Mouse (Mus musculus): ENCODE measurements around the gene Tln1.
"Not testable (repeated sequence)": the region's sequence is repeated elsewhere in the genome, so short reads cannot be mapped to it uniquely, and the experiment has no call there.

The Tln1 gene

GRCm38 (mm10) chr4:43578376-43579204, 16.1 kb upstream of the Tln1 start, which contains the start of the genes Rgp1 and Gba2:
Gene Rgp1 (plus strand): TSS chr4:43578715.
Gene Gba2 (minus strand): TSS chr4:43578873.
- peak; percentile 64 for DNase-seq (ENCODE audit: low spot score)

- DNase-seq (ENCODE audit: low spot score), result no peak
These were observed 14.9 kb upstream of the Tln1 start for GRCm38 (mm10) chr4:43577237-43577881.

GRCm38 (mm10) chr4:43575356-43575755, 12.9 kb upstream of the Tln1 start:
- DNase-seq (ENCODE audit: low spot score), result no peak

GRCm38 (mm10) chr4:43573561-43573960, 11.1 kb upstream of the Tln1 start:
- DNase-seq (ENCODE audit: low spot score), result no peak

DNA sequence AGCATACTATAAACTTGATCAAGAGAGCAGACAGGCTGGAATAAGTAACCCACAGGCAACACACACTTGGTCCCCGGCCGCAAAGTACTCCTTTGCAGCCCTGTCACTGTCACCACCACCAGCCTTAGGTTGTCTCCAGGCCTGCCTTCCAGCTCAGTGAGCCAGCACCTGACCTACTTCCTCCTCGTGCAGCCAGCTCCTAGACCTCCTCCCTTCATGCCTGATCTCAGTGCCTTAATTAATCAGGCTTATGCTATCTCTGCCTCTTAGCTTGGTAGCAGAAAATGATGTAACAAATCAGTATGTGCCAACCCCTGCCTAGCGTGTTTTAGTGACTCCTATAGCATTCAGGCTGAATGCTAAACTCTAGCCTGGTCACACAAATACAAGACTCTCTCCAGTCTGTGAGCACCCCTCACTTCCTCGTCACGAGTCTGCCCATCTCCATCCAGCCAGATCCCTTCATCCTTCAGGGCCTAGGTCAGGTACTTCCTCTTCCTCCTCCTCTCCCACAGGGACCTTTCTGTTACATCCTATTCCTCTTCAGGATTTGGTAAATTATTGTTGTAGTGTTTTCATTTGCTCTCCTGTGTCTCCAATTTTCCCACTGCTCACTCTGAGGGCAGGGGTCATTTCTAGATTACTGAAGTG, 9.0 kb upstream of the Tln1 start:
- no peak for DNase-seq (ENCODE audit: low spot score)

GRCm38 (mm10) chr4:43567140-43567539, 4.6 kb upstream of the Tln1 start:
- no peak for DNase-seq (ENCODE audit: low spot score)

GRCm38 (mm10) chr4:43564231-43564630, 1.7 kb upstream of the Tln1 start:
- DNase-seq (ENCODE audit: low spot score), result no peak

- DNase-seq (ENCODE audit: low spot score), result no peak
These were observed 1.0 kb upstream of the Tln1 start for GRCm38 (mm10) chr4:43563601-43563875.

- DNase-seq (ENCODE audit: low spot score), result no peak
These were observed 494 bp upstream of the Tln1 start for GRCm38 (mm10) chr4:43562769-43563600.

GRCm38 (mm10) chr4:43561436-43561996, 975 bp downstream of the Tln1 start:
- peak; percentile 29 for DNase-seq (ENCODE audit: low spot score)

- no peak for DNase-seq (ENCODE audit: low spot score)
These were observed 1.5 kb downstream of the Tln1 start for GRCm38 (mm10) chr4:43560976-43561375.

- no peak for DNase-seq (ENCODE audit: low spot score)
These were observed 2.3 kb downstream of the Tln1 start for GRCm38 (mm10) chr4:43560243-43560611.

DNA sequence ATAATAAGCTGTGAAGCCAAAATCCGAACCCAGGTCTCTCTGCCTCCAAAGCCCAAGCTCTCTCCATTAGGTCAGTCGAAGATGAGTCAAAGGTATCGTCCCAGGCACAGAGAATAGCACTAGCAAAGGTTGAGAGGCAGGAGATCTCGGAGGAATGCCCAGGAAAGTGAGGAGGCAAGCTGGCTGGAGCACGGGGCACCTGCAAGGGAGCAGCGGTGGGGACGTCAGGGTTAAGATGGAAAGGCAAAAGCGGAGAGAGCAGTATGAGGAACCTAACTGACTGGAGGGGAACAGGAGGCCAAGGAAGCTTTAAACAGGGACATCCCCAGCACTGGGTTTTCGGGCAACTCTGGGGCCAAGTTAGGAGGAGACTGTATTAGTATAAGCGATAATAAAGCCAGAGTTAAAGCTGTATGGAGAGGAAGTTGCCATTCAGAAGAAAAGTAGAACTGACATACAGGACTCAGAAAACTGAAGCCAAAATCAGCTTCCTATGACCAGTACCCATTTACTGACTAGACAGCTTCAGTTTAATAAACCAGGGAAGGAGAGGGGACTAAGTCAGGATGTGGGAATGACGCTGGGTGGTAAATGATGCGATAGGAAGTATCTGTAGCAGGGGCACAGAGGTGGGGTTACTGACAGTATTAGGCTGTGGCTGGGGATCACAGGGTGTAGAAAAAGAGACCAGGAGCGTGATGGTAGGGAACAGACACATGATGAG, 2.8 kb downstream of the Tln1 start:
- no peak for DNase-seq (ENCODE audit: low spot score)

DNA sequence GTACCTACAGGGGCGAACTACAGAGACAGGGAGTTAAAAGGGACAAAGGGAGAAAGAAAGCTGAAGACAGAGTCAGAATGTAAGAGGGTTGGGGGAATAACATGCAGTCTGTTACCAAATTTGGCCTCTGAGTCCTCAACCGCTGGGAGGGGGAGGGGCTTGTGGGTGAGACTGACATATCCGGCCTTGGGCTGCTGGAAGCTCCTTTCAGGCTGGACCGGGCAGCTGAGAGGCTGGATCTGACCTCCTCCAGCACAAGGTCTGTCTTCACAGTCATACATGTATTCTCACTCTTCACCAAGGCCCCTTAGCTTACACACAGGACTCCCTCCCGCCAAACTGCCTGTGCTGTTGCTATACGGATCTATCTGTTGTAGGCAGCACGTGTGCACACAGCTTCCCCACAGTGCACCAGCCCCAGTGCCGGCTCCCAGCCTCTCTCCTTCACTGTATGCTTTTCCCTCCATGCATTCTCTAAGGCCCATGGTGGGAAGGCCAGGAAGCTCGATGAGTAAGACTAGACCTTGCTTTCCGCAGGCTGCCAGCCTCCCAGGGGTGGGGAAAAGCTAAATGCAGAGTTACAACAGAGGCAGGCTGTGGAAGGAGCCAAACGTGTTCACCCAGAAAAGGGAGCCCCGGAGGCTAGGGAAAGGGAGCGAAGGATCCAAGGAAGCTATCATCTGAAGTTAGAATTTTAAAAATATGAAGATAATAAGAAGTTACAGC, 3.7 kb downstream of the Tln1 start:
- no peak for DNase-seq (ENCODE audit: low spot score)

- DNase-seq (ENCODE audit: low spot score), result no peak
These were observed 4.4 kb downstream of the Tln1 start for GRCm38 (mm10) chr4:43558028-43558630.

DNA sequence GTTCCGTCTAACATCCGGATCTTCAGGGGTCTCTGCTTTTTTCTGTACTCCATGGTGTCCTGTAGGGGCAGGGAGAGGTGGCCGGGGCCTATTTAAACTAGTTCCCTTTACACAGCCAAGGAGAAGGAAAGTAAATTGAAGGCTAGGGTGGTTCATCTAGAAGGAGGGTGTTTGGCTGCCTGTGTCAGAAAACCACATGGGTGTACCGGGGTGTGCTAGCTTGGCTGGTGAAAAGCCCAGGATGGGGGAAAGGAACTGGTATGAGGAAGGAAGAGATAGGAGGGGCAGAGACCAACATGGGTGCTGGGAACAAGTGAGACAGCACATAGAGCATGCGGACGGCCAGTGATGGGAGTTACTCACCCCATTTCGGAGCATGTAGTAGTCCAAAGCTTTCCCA, 6.6 kb downstream of the Tln1 start:
- no peak for DNase-seq (ENCODE audit: low spot score)

DNA sequence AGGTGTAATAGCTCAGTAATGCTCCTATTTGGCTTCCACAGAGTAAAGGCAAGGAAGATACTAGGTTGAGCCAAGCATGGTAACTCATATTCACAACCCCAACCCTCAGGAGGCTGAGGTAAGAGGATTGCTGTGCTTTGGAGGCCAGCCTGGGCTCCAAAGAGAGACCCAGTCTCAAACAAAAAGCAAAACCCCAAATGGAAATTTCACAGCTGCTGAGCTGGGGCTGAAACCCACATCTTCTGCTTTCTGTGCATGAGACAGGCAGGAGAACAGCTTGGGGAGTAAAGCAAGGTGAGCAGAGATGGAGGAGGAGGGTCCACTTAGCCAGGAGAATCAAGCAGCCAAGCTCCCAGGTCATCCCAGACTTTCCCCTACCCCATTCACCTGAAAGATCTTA, 8.6 kb downstream of the Tln1 start:
- no peak for DNase-seq (ENCODE audit: low spot score)

GRCm38 (mm10) chr4:43552437-43552836, 10.1 kb downstream of the Tln1 start:
- DNase-seq (ENCODE audit: low spot score), result no peak

- not testable (repeated sequence) for DNase-seq (ENCODE audit: low spot score)
These were observed 10.6 kb downstream of the Tln1 start for GRCm38 (mm10) chr4:43551854-43552253.

DNA sequence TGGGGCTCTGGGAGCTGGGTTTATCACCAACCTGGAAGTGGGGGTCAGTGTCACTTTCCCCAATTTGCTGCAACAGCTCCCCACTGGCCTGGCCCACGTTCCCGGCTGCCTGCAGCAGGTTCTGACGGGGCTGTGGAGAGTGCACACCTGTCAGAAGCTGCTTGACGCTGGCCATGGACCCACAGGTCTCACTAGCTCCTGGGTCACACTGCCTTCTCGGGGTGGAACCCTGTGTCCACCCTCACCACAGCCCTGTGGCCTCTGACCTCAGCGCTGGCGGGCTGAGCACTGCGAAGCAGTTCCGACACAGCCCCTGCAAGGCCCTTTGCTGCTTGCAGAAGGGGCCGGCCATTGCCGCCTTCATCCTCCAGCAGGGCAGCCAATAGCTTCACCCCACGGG, 13.4 kb downstream of the Tln1 start:
- no peak for DNase-seq (ENCODE audit: low spot score)

Measured in ovary, postnatal 14 days (tissue).